Mouse (Mus musculus): ENCODE measurements around the gene Ncbp1.

DNA sequence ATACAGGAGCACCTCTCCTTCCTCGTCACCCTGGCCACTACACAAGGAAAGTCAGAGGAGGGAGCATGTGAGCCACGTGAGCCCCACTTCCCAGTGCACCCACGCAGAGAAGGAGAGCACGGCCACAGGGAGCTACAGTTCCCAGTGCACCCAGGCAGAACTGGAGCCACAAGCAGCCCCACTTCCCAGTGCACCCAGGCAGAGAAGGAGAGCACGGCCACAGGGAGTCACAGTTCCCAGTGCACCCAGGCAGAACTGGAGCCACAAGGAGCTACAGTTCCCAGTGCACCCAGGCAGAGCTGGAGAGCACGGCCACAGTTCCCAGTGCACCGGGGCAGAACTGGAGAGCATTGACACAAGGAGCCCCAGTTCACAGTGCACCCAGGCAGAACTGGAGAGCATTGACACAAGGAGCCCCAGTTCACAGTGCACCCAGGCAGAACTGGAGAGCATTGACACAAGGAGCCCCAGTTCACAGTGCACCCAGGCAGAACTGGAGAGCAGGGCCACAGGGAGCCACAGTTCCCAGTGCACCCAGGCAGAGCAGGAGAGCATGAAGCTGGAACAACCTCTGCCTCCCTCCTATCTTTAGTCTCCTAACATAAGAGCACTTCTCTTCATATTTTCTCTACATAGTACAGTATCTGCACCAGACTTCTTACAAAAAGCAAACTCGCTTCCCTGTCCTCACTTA lies 9.0 kb upstream of the Ncbp1 start:
- TF ChIP-seq CTCF (IDR thresholded peaks at IDR 0.05), result no peak
- TF ChIP-seq POLR2A (IDR thresholded peaks at IDR 0.05; ENCODE audit: insufficient read depth, low read depth, low read length), result no peak

All from heart, adult 2 months (tissue).